Mouse (Mus musculus): Measurements from ENCODE around the gene AU041133.
"Not testable (repeated sequence)": the region's sequence is repeated elsewhere in the genome, so short reads cannot be mapped to it uniquely, and the experiment has no call there.

The AU041133 gene

DNA sequence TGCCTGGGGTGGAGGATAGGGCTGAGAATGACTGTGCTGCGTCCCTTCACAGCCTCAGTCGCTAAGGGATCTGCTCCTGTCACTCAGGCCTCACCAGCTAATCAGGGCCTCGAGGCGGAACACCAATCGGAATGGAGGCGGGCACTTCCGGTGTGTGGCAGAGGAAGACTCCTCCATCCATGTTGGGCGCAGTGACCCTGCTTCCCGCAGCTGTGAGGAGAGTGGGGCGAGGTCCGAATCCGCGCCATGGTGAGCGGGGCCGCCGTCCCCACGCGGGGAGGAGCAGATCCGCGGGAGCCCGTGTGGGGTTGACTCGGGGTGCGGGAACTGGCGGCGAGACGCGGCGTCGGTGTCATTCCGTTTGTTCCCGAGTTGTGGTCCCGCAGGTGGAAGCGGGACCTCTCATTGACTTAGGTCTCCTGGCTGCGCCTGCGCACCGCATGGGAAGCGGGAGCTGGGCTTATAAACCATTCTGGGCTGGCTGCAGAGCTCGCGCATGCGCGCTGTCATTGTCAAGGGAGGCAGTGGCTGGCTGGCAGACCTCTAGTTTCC, at the start of gene AU041133:
Gene AU041133 (plus strand): TSS at position 164 of the 552 bp plus-strand sequence.
- peak; percentile 88 for DNase-seq (ENCODE audit: low read depth, low spot score)

DNA sequence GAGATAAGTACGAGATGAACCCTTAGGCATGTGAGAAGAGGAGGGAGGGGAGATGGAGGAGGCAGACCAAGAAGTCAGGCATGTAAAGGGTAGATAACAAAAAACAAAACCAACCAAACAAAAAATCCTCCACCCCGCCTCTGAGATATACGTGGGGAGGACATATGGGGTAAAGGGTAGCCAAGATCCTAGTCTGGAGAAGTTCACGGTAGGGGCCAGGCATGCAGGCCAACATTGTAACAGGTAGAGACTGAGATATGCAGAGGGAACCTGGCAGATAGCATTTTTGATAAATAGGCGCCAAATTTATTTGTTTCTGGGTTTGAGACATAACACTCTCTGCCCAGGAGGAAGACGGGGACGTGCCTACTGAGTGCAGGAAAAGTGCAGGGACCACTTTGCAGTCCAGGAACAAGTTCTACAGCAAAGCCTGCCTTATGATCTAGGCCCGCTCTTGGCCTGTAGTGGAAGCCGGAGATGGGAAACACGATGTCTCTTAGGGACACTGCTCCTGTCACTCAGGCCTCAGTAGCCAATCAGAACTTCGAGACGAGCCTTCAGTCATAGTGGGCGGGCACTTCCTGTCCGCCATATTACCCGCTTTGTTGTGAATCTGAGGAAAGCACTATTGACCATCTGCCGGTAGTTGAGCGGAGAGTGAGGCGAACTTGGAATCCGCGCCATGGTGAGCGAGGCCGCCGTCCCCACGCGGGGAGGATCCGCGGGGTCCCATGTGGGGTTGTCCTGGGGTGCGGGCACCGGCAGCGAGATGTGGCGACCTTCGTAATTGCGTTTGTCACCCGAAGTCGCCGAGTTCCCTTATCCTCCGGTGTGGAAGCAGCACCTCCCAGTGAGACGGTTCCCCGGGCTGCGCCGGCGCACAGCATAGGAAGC, 44.8 kb upstream of the AU041133 start, which contains the start of gene BC024063:
Gene BC024063 (plus strand): TSS at position 626 of the 894 bp plus-strand sequence.
- peak; percentile 79 for DNase-seq (ENCODE audit: low read depth, low spot score)

DNA sequence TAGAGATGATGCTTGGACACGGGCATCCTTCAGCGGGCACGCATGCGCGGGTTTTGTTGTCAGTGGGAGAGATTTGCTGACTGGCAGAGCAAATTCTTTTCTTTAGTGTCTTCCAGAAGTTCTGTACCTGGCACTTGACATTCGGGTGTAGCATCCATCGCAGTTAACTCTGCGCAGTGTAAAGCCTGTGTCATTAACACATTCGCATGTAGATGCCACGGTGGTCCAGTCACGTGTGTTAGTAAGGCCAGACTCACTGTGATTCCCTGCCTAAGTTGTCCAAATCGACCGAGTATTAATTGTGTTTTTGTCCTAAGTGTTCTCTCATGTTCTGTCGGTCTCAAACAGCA, 44.2 kb upstream of the AU041133 start:
- not testable (repeated sequence) for DNase-seq (ENCODE audit: low read depth, low spot score)

DNA sequence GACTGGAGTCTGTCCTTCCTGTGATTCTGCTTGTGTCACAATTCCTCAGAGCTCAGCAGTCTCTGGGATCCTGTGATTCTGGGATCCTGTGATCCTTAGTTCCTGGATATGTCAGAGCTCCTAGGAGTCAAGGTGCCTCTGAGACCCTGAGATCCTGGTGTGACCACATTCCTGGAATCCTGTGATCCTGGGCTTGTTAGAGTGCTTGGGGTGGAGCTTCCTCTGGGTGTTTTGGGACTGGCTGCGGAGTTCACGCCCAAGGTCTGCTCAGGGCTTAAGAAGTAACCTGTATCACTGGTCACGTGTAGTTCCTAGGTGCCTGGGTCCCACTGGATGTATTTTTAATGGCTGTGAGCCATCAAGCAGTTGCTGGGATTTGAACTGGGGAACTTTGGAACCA, 10.6 kb upstream of the AU041133 start:
- no peak for DNase-seq (ENCODE audit: low read depth, low spot score)

DNA sequence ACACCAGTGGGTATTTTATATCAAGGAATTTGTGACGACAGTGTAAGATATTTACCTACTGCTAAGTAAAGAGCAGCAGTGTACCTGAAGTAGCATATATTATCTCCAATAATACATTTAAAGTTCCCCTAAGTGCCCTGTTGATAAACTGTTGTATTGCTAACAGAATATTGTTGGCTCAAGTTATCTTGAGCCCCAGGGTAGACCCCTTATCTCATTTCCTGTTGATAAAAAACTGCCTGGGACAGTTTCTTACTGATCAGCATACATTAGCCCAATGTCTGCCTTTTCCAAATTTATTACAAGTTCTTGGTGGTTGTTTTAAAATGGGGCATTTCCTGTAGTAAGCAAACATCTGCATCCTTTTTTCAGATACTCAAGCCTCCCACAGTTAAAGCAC, 17.5 kb downstream of the AU041133 start:
- DNase-seq (ENCODE audit: low read depth, low spot score), result no peak

DNA sequence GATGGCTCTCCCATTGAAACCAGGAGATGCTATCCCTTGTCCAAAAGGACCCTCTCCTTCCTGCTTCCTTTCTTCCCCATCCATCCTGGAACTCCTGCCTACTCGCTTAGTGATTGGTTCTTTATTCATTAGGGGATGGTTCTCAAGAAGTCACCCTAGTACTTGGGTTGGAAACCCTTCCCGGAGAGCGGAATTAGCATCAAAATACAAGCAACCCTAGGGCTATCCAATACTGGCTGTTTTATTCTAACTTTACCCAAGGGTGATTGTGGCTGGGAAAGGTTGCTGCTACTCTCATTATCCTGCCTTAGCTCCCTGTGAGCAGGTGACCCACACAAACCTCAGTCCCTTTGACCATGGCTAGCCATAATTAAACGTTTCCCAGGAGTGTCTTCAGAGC, 19.8 kb downstream of the AU041133 start:
- no peak for DNase-seq (ENCODE audit: low read depth, low spot score)

DNA sequence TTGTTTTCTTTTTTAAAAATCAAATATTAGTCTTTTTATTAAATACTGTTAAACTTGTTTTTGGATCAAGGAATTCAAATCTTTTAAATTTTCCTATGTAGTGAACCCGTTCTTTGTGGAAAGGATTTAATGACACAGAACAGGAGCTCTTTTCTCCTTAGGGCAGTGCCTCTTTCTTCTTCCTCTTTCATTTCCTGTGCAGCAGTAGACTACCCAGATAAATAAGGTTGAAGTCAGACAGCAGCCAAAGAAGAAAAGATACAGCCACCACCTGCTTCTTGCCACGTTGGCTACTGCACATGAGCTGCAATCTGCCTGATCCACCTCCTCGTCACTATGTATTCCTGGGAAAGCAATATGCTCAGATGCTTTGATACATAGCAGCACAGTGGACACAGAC, 40.0 kb downstream of the AU041133 start:
- DNase-seq (ENCODE audit: low read depth, low spot score), result no peak

DNA sequence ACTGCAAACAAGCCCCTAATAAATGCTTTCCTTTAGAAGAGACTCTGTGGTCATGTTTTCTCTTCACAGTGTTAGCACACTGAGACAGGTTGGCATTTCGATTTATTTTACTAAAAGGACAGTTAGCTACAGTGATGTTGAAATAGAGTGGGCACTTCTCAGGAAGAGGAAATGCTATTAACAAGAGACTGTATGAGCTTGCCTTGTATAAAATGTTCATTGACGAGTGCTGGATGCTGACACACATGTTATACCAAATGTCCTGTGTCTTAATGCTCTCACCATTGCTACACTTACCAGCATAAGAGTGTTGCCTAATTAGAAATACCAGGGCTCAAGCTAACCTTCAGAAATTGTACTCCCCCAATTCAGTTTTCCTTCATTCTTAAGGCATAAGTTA, 42.0 kb downstream of the AU041133 start:
- DNase-seq (ENCODE audit: low read depth, low spot score), result no peak

DNA sequence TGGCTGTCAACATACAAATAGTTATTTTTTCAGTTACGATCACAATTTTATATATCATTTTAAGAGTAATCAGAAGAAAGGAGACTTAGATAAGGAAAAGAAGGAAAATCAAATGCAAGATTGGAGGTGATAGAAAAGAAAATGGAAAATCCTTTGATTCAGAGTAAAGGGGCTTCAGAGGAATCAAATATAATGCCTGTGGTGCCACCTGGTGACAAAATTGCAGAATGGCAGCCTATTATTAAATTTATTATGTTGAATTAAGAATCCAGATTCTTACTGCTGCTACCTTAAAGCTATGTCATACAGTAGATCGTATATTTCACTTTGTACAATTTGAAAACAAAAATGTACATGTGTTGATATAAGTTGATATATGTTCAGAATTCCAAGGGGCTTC, 43.0 kb downstream of the AU041133 start:
- peak; percentile 43 for DNase-seq (ENCODE audit: low read depth, low spot score)

DNA sequence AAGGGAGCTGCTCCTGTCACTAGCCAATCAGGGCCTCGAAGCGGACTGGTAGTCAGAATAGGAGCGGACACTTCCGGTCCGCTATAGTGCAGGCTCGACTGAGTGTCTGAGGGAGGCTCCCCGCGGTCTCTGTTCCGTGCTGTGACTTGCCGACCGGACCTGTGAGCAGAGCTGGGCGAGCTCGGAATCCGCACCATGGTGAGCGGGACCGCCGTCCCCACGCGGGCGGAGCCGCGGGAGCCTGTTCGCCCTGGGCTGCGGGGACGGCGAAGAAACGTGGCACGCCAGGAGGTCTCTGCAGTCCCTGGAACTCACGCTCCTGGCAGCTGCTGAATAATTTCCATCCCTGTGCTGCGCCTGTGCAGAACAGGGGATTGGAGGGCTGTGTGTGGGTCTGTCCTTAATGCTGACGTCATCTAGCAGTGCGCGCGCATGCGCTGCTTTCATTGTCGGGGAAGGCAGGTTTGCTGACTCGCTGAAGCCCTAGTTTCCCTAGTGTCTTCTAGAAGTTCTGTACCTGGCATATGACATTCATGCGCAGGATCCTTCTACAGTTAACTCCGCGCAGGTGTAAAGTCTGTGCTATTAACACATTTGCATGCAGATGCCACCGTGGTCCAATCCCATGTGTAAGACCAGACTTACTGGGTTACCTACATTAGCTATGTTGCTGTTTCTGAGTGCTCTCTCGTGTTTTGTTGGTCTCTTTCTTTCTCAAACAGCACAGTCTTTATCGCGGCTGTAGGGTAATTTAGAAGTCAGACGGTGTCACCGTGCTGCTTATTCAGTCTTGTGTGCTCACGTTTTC, 50.6 kb downstream of the AU041133 start:
- peak; percentile 89 for DNase-seq (ENCODE audit: low read depth, low spot score)
